Mouse (Mus musculus) C2C12 (cell line): ENCODE data around the gene Sorcs2. TPM values are rescaled to one million over a fixed set of nuclear protein-coding genes. Genes with fewer than 3 reads are reported as not detected.

Experiments
- H3K27me3 ChIP-seq: one replicate; pipeline ENCODE4 v1.6.1; 2011; ENCODE audit not compliant: control insufficient read depth, insufficient read depth, insufficient read length
- H3K36me3 ChIP-seq: one replicate; pipeline ENCODE4 v1.6.1; 2011; ENCODE audit not compliant: control insufficient read depth, insufficient read depth
- H3K4me3 ChIP-seq: one replicate; pipeline ENCODE4 v1.5.1; 2011; ENCODE audit warnings: mild to moderate bottlenecking, control low read depth; ENCODE audit not compliant: poor library complexity, insufficient read depth, severe bottlenecking
- H3K79me2 ChIP-seq: one replicate; pipeline ENCODE4 v1.6.1; 2011; ENCODE audit not compliant: control insufficient read depth, insufficient read depth
- H3K79me3 ChIP-seq: one replicate; pipeline ENCODE4 v1.6.1; 2011; ENCODE audit warnings: low read depth, control low read depth
- H3ac ChIP-seq: one replicate; pipeline ENCODE3; 2011; ENCODE audit warnings: low read depth; ENCODE audit not compliant: control insufficient read depth, insufficient read length
- CEBPB ChIP-seq: IDR thresholded peaks from one replicate; pipeline ENCODE4 v1.6.1; 2011; ENCODE audit warnings: low read depth, mild to moderate bottlenecking, control low read depth, moderate library complexity
- CTCF ChIP-seq: IDR thresholded peaks from one replicate; pipeline ENCODE4 v1.5.1; 2011; ENCODE audit not compliant: control insufficient read depth, insufficient read depth, insufficient read length
- FOSL1 ChIP-seq: IDR thresholded peaks from one replicate; pipeline ENCODE4 v1.8.0; 2011; ENCODE audit warnings: mild to moderate bottlenecking, low read length; ENCODE audit not compliant: poor library complexity, insufficient read depth, severe bottlenecking
- MAX ChIP-seq: IDR thresholded peaks from one replicate; pipeline ENCODE4 v1.6.1; 2011; ENCODE audit warnings: mild to moderate bottlenecking, control low read depth
- MYOD1 ChIP-seq: IDR thresholded peaks from one replicate; pipeline ENCODE4 v1.6.1; 2011; ENCODE audit warnings: low read depth; ENCODE audit not compliant: control insufficient read depth, insufficient read length
- MYOG ChIP-seq: IDR thresholded peaks from one replicate; pipeline ENCODE4 v1.6.1; 2011; ENCODE audit not compliant: control insufficient read depth, insufficient read length; ENCODE audit errors: extremely low read depth
- USF1 ChIP-seq: IDR thresholded peaks from one replicate; pipeline ENCODE4 v1.6.1; 2011; ENCODE audit warnings: low read depth, mild to moderate bottlenecking, control low read depth, moderate library complexity
- polyA plus RNA-seq: library from polyadenylated mRNA; unstranded; fragments of >200 nt; fragmentation: generic; extraction: Trizol; gene quantifications from one replicate; pipeline ENCODE4 v1.2.1, GENCODE M21; 2012; ENCODE audit warnings: missing spikeins

Sorcs2 gene
- polyA plus RNA-seq, 1 experiment = 67.7 TPM

DNA sequence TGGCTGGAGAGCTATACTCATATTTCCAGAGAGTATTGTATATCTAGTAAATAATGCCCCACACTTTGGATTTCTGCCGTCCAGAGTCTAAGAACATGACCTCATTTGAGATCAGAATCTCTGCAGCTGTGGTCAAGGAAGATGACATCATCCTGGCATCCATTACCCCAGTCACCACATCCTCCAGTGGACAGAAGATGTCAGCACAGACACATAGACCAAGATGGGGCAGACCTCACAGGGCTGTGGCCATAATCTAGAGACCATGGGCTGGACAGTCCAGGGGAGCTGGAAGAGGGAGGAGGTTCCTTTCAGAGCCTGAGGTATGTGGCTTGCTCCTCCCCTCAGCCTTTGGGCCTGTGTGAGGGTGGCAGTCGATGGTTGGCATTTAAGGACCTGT lies 264.0 kb downstream of the Sorcs2 start:
- TF ChIP-seq FOSL1 (no peak), USF1 (no peak), MYOG (no peak), MAX (peak; percentile 2), CEBPB (no peak), MYOD1 (peak; percentile 83), CTCF (peak; percentile 37)
- Histone ChIP-seq H3K79me2 (no peaks in the 10 kb centered on the region), H3K36me3 (no peaks in the 10 kb centered on the region), H3K27me3 (no peaks in the 10 kb centered on the region), H3K4me3 (no peak overlapping the region), H3ac (no peak overlapping the region), H3K79me3 (no peaks in the 10 kb centered on the region)

DNA sequence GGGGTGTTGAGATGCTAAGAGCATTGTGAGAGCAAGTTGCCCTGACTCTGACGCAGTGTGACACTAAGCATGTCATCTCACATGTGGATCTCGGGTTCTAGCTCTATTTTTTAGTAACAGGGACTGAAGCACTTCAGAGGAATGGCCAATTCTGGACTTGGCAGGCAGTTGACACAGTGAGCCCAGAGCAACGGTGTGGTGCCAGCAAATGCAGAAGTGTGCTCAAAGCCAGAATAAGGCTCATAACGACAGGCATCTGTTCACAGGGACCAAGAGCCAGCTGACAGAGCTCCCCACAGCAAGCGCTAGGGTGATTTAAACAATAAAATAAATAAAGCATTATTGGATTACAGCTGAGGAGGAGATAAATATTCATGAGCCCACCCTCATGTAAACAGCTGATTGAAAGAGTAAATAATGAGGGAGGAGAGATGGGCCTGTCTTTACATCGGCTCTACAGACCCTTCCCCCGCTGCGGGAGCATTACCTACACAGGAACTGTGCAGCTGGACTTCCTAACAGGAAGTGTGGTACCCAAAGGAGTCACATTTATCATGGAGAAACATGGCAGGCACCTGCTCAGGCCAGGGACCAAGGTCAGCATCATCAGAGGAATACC lies 267.4 kb downstream of the Sorcs2 start:
- H3K27me3 ChIP-seq = no peaks in the 10 kb centered on the region
- H3K36me3 ChIP-seq = no peaks in the 10 kb centered on the region
- TF ChIP-seq CEBPB (no peak), MYOD1 (no peak), USF1 (no peak), CTCF (no peak), MYOG (no peak), FOSL1 (no peak), MAX (no peak)
- no peaks in the 10 kb centered on the region for H3K79me2 ChIP-seq
- H3K4me3 ChIP-seq = no peak overlapping the region
- no peak overlapping the region for H3ac ChIP-seq
- H3K79me3 ChIP-seq = no peaks in the 10 kb centered on the region

DNA sequence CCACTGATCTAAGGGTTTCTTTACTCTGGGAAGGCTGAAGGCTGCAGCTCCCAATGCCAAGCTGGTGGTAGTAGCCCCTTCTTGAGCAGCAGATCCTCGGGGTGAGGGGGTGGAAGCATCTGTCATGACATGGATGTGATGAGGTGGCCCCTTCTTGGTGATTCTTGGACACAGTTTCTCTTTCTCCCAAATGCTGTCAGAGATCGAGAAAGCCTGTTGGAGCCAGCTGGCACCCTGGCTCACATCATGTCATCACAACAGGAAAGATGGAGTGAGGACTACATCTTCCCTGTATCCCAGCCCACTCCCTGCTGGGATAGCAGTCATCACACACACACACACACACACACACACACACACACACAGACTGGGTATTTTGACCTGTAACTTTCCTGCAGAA lies 268.3 kb downstream of the Sorcs2 start:
- H3K27me3 ChIP-seq = no peaks in the 10 kb centered on the region
- no peak overlapping the region for H3ac ChIP-seq
- H3K4me3 ChIP-seq = no peak overlapping the region
- no peaks in the 10 kb centered on the region for H3K79me3 ChIP-seq
- no peaks in the 10 kb centered on the region for H3K36me3 ChIP-seq
- H3K79me2 ChIP-seq = no peaks in the 10 kb centered on the region
- TF ChIP-seq CEBPB = no peak
- TF ChIP-seq USF1 = no peak
- TF ChIP-seq MAX = no peak
- no peak for TF ChIP-seq MYOG
- TF ChIP-seq MYOD1 = no peak
- no peak for TF ChIP-seq CTCF
- no peak for TF ChIP-seq FOSL1

DNA sequence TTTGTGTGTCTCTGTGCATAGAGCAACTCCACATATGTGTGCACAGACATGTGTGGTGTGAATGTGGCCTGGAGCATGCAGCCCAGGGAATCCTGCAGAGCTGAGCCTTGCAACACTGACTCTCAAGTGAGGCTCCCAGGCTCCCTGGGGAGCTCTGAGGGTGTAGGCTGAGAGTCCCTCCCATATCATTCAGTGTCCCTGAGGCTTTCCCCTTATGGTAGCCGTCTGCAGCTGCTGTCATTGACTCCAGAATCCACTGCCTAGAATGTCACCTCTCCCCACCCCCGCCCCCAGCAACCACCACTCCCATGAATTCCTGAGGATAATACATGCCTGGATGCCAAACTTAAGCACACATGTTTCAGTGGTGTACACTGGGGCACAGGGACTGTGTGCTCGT lies 269.4 kb downstream of the Sorcs2 start:
- no peak for TF ChIP-seq USF1
- TF ChIP-seq MYOG = no peak
- TF ChIP-seq MYOD1 = no peak
- no peak for TF ChIP-seq CEBPB
- H3K79me2 ChIP-seq = no peaks in the 10 kb centered on the region
- H3K79me3 ChIP-seq = no peaks in the 10 kb centered on the region
- H3K36me3 ChIP-seq = no peaks in the 10 kb centered on the region
- no peaks in the 10 kb centered on the region for H3K27me3 ChIP-seq
- no peak overlapping the region for H3K4me3 ChIP-seq
- no peak overlapping the region for H3ac ChIP-seq

DNA sequence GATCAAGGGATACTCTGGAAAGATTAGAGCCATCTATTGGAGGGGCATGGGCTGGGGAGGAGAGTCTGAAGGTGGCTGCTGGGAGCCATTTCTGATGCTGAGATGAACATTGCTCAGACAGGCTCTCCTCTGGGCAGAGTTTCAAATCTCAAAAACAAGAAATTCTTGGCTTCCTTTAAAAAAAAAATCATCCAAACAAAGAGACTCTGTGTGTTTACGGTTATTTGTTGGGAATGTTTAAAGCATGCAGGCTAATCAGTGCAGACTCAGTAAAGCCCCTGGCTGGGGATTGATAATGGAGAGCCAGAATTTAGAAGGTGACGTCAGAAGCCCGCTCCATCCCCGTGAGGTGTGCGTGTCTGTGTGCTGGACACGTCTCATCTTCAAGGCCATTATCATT lies 272.9 kb downstream of the Sorcs2 start:
- no peaks in the 10 kb centered on the region for H3K79me2 ChIP-seq
- TF ChIP-seq USF1 (no peak), MAX (no peak), FOSL1 (no peak), CEBPB (no peak), MYOD1 (no peak), MYOG (no peak), CTCF (no peak)
- no peaks in the 10 kb centered on the region for H3K79me3 ChIP-seq
- no peak overlapping the region for H3ac ChIP-seq
- H3K4me3 ChIP-seq = no peak overlapping the region
- H3K36me3 ChIP-seq = no peaks in the 10 kb centered on the region
- H3K27me3 ChIP-seq = no peaks in the 10 kb centered on the region

DNA sequence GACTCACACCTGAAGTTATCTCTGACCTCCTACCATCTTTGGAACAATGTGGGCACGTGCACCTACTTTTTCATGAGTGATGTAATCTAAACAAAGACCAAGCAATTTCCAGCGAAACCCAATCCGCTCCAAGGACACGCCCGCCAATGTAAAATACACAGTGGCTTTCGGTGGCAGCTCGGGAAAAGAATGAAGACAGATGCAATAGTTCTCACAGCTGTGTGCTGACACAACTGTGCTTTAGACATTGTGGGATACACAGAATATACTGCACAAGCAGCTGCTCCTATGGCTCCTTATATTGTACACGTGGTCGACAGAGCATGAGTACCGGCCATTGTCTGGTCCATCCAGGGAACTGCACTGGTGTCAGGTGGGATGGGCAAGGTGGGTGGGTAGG lies 275.0 kb downstream of the Sorcs2 start:
- Histone ChIP-seq H3K79me2 (no peaks in the 10 kb centered on the region), H3K36me3 (no peaks in the 10 kb centered on the region), H3K79me3 (no peaks in the 10 kb centered on the region), H3K4me3 (no peak overlapping the region), H3K27me3 (no peaks in the 10 kb centered on the region), H3ac (no peak overlapping the region)
- TF ChIP-seq MYOG = no peak
- no peak for TF ChIP-seq CEBPB
- TF ChIP-seq MAX = no peak
- peak; percentile 69 for TF ChIP-seq MYOD1
- no peak for TF ChIP-seq CTCF
- TF ChIP-seq FOSL1 = no peak
